Comparison of ENCODE assay signal across 9 mouse cellular contexts in genomic region chr6:137465253-137465652, GRCm38 (mm10).
DNase-seq lines count a peak whose midpoint lies in the region; ATAC-seq and TF ChIP-seq lines count a peak whose summit lies in the region.
"Had no signal": no experiment of that assay in that cellular context is flagged by ENCODE, and none has a peak within 500 bp of the region (broad histone marks: within the 10 kb centered on the region; RNA-seq: fewer than 3 reads in every experiment).

No protein-coding gene starts in this region.

- POLR2A ChIA-PET in Patski (lab: Charles Lee) = interaction anchor here (0.6 kb wide), 1 partner anchor 188 kb away, joined by 7 read pairs; no protein-coding TSS in a partner anchor

- H3K9ac ChIP-seq in forebrain, embryonic 14.5 days (ENCODE audit: low read length) = no peak overlapping the region
- H3K9ac ChIP-seq in forebrain, embryonic 11.5 days (ENCODE audit: low read length) = no peak overlapping the region
- H3K9ac ChIP-seq in embryonic facial prominence, embryonic 15.5 days = no peak overlapping the region
- H3K9ac ChIP-seq in limb, embryonic 15.5 days = no peak overlapping the region
- H3K9ac ChIP-seq: limb, embryonic 12.5 days had no signal

- TF ChIP-seq CTCF in Patski (IDR thresholded peaks at IDR 0.05) = no peak

- H3K9me3 ChIP-seq in forebrain, embryonic 14.5 days (replicated peaks; ENCODE audit: control insufficient read depth, low read length) = no peaks in the 10 kb centered on the region
- H3K9me3 ChIP-seq in forebrain, embryonic 11.5 days (ENCODE audit: control insufficient read depth, low read length) = no peaks in the 10 kb centered on the region
- no peaks in the 10 kb centered on the region for H3K9me3 ChIP-seq in embryonic facial prominence, embryonic 15.5 days (replicated peaks)
- H3K9me3 ChIP-seq in limb, embryonic 15.5 days = no peaks in the 10 kb centered on the region
- H3K9me3 ChIP-seq: limb, embryonic 12.5 days had no signal

- H3K4me1 ChIP-seq in forebrain, embryonic 14.5 days (ENCODE audit: control insufficient read depth, insufficient read depth, low read length) = no peaks in the 10 kb centered on the region; the same call in 1 of the 2 replicates
- H3K4me1 ChIP-seq in forebrain, embryonic 11.5 days (replicated peaks; ENCODE audit: control insufficient read depth, insufficient read depth, low read length) = no peaks in the 10 kb centered on the region
- H3K4me1 ChIP-seq in embryonic facial prominence, embryonic 15.5 days = peaks cover 9% of the 10 kb centered on the region
- 0 out of 2 replicates have a peak, but pooled peaks cover 2% of the 10 kb centered on the region for H3K4me1 ChIP-seq in limb, embryonic 15.5 days

- H3K27ac ChIP-seq in forebrain, embryonic 14.5 days (ENCODE audit: low read depth, low read length) = no peak overlapping the region
- no peak overlapping the region for H3K27ac ChIP-seq in forebrain, embryonic 11.5 days (ENCODE audit: low read depth, low read length)
- H3K27ac ChIP-seq in embryonic facial prominence, embryonic 15.5 days (replicated peaks) = peak overlapping the region; percentile 23; the same call in 1 of the 2 replicates
- no peak overlapping the region for H3K27ac ChIP-seq in limb, embryonic 15.5 days
- H3K27ac ChIP-seq: limb, embryonic 12.5 days had no signal

- 0 out of 2 replicates have a peak, but pooled peaks cover 5% of the 10 kb centered on the region for H3K27me3 ChIP-seq in forebrain, embryonic 14.5 days (replicated peaks; ENCODE audit: control insufficient read depth, insufficient read depth, low read length)
- no peaks in the 10 kb centered on the region for H3K27me3 ChIP-seq in forebrain, embryonic 11.5 days (ENCODE audit: control insufficient read depth, insufficient read depth, low read length)
- no peaks in the 10 kb centered on the region for H3K27me3 ChIP-seq in Patski
- H3K27me3 ChIP-seq in embryonic facial prominence, embryonic 15.5 days = no peaks in the 10 kb centered on the region
- H3K27me3 ChIP-seq in limb, embryonic 15.5 days = 0 out of 2 replicates have a peak, but pooled peaks cover 3% of the 10 kb centered on the region
- H3K27me3 ChIP-seq: limb, embryonic 12.5 days had no signal

- ATAC-seq in forebrain, embryonic 14.5 days = peak; percentile 66; the same call in 1 of the 2 replicates
- ATAC-seq in forebrain, embryonic 11.5 days (replicated peaks; ENCODE audit: low FRiP score) = no peak
- peak; percentile 98 for ATAC-seq in Patski
- ATAC-seq in embryonic facial prominence, embryonic 15.5 days (ENCODE audit: insufficient number of reproducible peaks, low FRiP score, low TSS enrichment, low read depth) = peak; percentile 79
- 0 out of 2 replicates have a peak, but pooled peaks have one; percentile 30 for ATAC-seq in limb, embryonic 15.5 days (ENCODE audit: insufficient number of reproducible peaks, low FRiP score, low TSS enrichment, low read depth)

- intact Hi-C loops in heart, postnatal 10 days (cut with DNase I) = loop anchor here (2.0 kb wide), 1 partner anchor 184 kb away; no protein-coding TSS in a partner anchor

- peak; percentile 76 for DNase-seq in forebrain, embryonic 14.5 days (ENCODE audit: low spot score)
- no peak for DNase-seq in forebrain, embryonic 11.5 days (ENCODE audit: low spot score)
- DNase-seq in Patski (ENCODE audit: low read depth, low spot score) = peak; percentile 94
- DNase-seq in heart, postnatal 10 days = peak; percentile 91 to 92
- peak; percentile 37 for DNase-seq in urinary bladder, postnatal 14 days (ENCODE audit: low spot score)
- no peak for DNase-seq in embryo, embryonic 10.5 days (ENCODE audit: low spot score)

- H3K4me2 ChIP-seq in forebrain, embryonic 14.5 days (ENCODE audit: low read length) = no peak overlapping the region
- no peak overlapping the region for H3K4me2 ChIP-seq in forebrain, embryonic 11.5 days (ENCODE audit: low read depth, low read length, severe bottlenecking)
- no peak overlapping the region for H3K4me2 ChIP-seq in embryonic facial prominence, embryonic 15.5 days (replicated peaks)
- no peak overlapping the region for H3K4me2 ChIP-seq in limb, embryonic 15.5 days
- H3K4me2 ChIP-seq: limb, embryonic 12.5 days had no signal

- in situ Hi-C loops in Patski (cut with MboI; ENCODE audit: low pct_unique_long_range_greater_than_20kb) = loop anchor here (5.0 to 10.0 kb wide), 2 partner anchors 100 to 182 kb away; no protein-coding TSS in a partner anchor

- H3K36me3 ChIP-seq in forebrain, embryonic 14.5 days (ENCODE audit: control insufficient read depth, insufficient read depth, low read length) = peaks cover 14% of the 10 kb centered on the region; the same call in 1 of the 2 replicates
- no peaks in the 10 kb centered on the region for H3K36me3 ChIP-seq in forebrain, embryonic 11.5 days (ENCODE audit: control insufficient read depth, insufficient read depth, low read length)
- H3K36me3 ChIP-seq in embryonic facial prominence, embryonic 15.5 days = no peaks in the 10 kb centered on the region
- no peaks in the 10 kb centered on the region for H3K36me3 ChIP-seq in limb, embryonic 15.5 days
- H3K36me3 ChIP-seq: limb, embryonic 12.5 days had no signal

- 18% methylated on average over 2 of the region's 2 CpGs for WGBS in forebrain, embryonic 14.5 days
- whole genome bisulfite sequencing in forebrain, embryonic 11.5 days = 75% methylated on average over 2 of the region's 2 CpGs
- WGBS in embryonic facial prominence, embryonic 15.5 days = 6% methylated on average over 2 of the region's 2 CpGs
- WGBS in limb, embryonic 15.5 days = 8% methylated on average over 2 of the region's 2 CpGs

- no peak overlapping the region for H3K4me3 ChIP-seq in forebrain, embryonic 14.5 days (ENCODE audit: low read depth, low read length)
- no peak overlapping the region for H3K4me3 ChIP-seq in forebrain, embryonic 11.5 days (ENCODE audit: low read depth, low read length)
- no peak overlapping the region for H3K4me3 ChIP-seq in embryonic facial prominence, embryonic 15.5 days (replicated peaks)
- H3K4me3 ChIP-seq in limb, embryonic 15.5 days = no peak overlapping the region
- H3K4me3 ChIP-seq: limb, embryonic 12.5 days had no signal

- CTCF ChIA-PET in Patski (lab: Charles Lee) = interaction anchor here (0.6 to 2.7 kb wide), 4 partner anchors 10 to 149 kb away, joined by 3 to 9 read pairs (median 4); no protein-coding TSS in a partner anchor

Comparison
In these comparisons a context has a peak if more than half of its experiments do, and no peak if none do; other contexts are left out.
1. DNase-seq: peak in forebrain, embryonic 14.5 days (single experiment), Patski (single experiment), heart, postnatal 10 days (2 of 2) and urinary bladder, postnatal 14 days (single experiment); none in forebrain, embryonic 11.5 days (single experiment) and embryo, embryonic 10.5 days (single experiment).